In the genomic region with DNA sequence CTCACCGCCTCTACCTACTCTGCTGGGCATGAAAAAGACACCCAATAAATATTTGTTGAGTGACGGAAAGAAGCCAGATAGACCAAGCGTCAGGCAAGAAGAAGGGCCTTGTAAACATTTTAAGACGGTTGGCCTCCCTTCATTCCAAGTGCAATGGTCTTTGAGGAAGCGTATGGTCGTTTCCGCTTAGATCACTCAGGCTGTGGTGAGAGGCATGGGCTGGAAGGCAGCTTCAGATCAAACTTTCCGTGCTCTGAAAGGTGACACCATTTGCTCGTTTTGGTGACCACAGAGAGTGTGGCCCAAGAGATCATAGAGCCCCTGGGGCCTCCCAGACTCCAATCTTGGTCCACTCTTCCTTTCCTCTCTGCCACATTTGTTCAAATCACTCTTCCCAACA, we compare ENCODE assay signal across 1 mouse cellular context.
TF ChIP-seq lines count a peak whose summit lies in the region.

No protein-coding gene starts in this region.

TF ChIP-seq in CH12.LX, 34 proteins besides CTCF, POLR2A, EP300 and RAD21 (continued from another document):
- TF ChIP-seq RCOR1 (conservative IDR thresholded peaks at IDR 0.05; ENCODE audit: low read depth, low read length) (no peak), IRF4 (IDR thresholded peaks at IDR 0.05; ENCODE audit: low read depth, low read length) (peak; percentile 45; the same call in 1 of the 2 replicates), E2F4 (IDR thresholded peaks at IDR 0.05; ENCODE audit: insufficient replicate concordance, low read depth, low read length) (no peak), ZNF384 (IDR thresholded peaks at IDR 0.05; ENCODE audit: low read depth, low read length) (no peak), ZKSCAN1 (IDR thresholded peaks at IDR 0.05; ENCODE audit: borderline replicate concordance, low read depth, low read length) (no peak), MYC (IDR thresholded peaks at IDR 0.05; ENCODE audit: low read depth, low read length) (peak; percentile 79; the same call in 1 of the 2 replicates), UBTF (IDR thresholded peaks at IDR 0.05; ENCODE audit: low read depth, low read length) (peak; percentile 62; the same call in 1 of the 2 replicates), ZC3H11A (IDR thresholded peaks at IDR 0.05; ENCODE audit: low read depth, low read length) (no peak), JUND (conservative IDR thresholded peaks at IDR 0.05; ENCODE audit: low read depth, low read length) (no peak), NELFE (IDR thresholded peaks at IDR 0.05; ENCODE audit: low read depth, low read length) (peak; percentile 57; the same call in 1 of the 2 replicates), SIN3A (IDR thresholded peaks at IDR 0.05; ENCODE audit: low read length) (0 out of 2 replicates have a peak, but pooled peaks have one; percentile 22), MAZ (IDR thresholded peaks at IDR 0.05; ENCODE audit: low read depth, low read length) (peak; percentile 64; the same call in 1 of the 2 replicates), ZMIZ1 (IDR thresholded peaks at IDR 0.05; ENCODE audit: low read depth, low read length) (no peak), CHD2 (IDR thresholded peaks at IDR 0.05; ENCODE audit: low read length) (no peak)
